Mouse (Mus musculus) neural tube, embryonic 12.5 days (tissue): ENCODE results near the gene Il11ra1. TPM values are rescaled to one million over a fixed set of nuclear protein-coding genes. Genes with fewer than 3 reads are reported as not detected.

Source experiments
- ATAC-seq: fragments of 200-750 bp; cut with Nextera tagmentation; 2 replicates; pipeline ENCODE4 v1.8.0; 2017; ENCODE audit warnings: low read depth, mild to moderate bottlenecking, moderate TSS enrichment, moderate library complexity; ENCODE audit not compliant: low FRiP score
- H3K27ac ChIP-seq: fragments of 300-500 bp; sonication (generic); 2 replicates; pipeline ENCODE4 v1.5.1; 2016
- H3K27me3 ChIP-seq: fragments of 300-500 bp; sonication (generic); replicated peaks from 2 replicates; pipeline ENCODE4 v1.6.1; 2016; ENCODE audit warnings: mild to moderate bottlenecking
- H3K36me3 ChIP-seq: fragments of 300-500 bp; sonication (generic); 2 replicates; pipeline ENCODE4 v1.6.1; 2016; ENCODE audit warnings: mild to moderate bottlenecking
- H3K4me1 ChIP-seq: fragments of 300-500 bp; sonication (generic); 2 replicates; pipeline ENCODE4 v1.6.1; 2016
- H3K4me2 ChIP-seq: fragments of 300-500 bp; sonication (generic); replicated peaks from 2 replicates; pipeline ENCODE4 v1.6.1; 2016; ENCODE audit warnings: mild to moderate bottlenecking
- H3K4me3 ChIP-seq: fragments of 300-500 bp; sonication (generic); 2 replicates; pipeline ENCODE4 v1.5.1; 2016
- H3K9ac ChIP-seq: fragments of 300-500 bp; sonication (generic); 2 replicates; pipeline ENCODE4 v1.6.1; 2016; ENCODE audit warnings: mild to moderate bottlenecking
- H3K9me3 ChIP-seq: fragments of 300-500 bp; sonication (generic); 2 replicates; pipeline ENCODE4 v1.6.1; 2016; ENCODE audit warnings: mild to moderate bottlenecking
- WGBS: fragments of 180-500 bp; shearing (Covaris S2); methylation state at CpG from one replicate; pipeline ENCODE4 v1.1.7; 2016; 5-methylcytosine and 5-hydroxymethylcytosine counted together
- polyA plus RNA-seq: library from polyadenylated mRNA; unstranded; fragments of >200 nt; fragmentation: Nextera tagmentation; extraction: Ambion mirVana; gene quantifications from 2 replicates; pipeline ENCODE4 v1.2.1, GENCODE M21; 2016

The Il11ra1 gene
- polyA plus RNA-seq, 1 experiment from 2014 or later: 73.3 TPM

DNA sequence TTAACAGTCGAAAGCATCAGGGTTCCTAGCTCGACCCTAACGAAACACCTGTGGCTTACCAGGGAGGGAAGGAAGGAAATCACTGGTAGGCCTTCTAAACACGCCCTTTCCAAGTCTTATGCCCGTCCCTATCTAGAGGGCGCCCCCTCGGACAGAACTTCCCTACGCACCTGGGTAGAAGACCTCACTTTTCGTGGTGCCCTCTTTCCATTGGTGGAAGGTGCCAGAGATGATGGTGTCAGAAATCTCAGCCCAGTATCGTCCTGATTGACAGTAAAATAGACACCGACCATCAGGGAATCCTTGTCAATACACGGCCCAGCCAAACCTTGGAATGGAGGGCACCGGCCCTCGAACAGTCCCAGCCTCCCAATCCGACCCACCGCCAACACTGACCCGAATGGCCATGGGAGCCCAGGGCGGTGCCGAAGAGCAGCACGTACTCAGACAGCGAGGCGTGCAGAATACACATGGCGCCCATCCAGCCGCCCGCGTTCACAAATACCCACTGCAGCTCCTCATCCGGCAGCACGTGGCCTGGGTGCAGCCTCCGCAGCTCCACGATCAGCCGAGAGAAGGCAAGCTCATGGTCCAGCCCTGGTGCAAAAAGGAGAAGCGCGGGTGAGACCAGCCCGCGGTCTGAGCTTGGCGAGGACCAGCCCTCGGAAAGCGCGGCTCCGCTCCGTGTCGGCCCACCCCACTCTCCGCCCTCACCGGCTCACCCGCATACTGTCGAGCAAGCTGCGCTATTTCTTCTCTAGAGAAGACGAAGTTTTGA, 40.8 kb downstream of the Il11ra1 start:
- Histone ChIP-seq H3K4me2 (peak overlapping the region; percentile 74), H3K4me3 (peak overlapping the region; percentile 73), H3K4me1 (peaks cover 17% of the 10 kb centered on the region), H3K36me3 (peaks cover 15% of the 10 kb centered on the region), H3K27ac (peak overlapping the region; percentile 7; the same call in 1 of the 2 replicates), H3K9ac (peak overlapping the region; percentile 68), H3K9me3 (peaks cover 4% of the 10 kb centered on the region; the same call in 1 of the 2 replicates), H3K27me3 (no peaks in the 10 kb centered on the region)
- ATAC-seq: peak; percentile 78
- WGBS: 1% methylated on average over 48 of the region's 48 CpGs

DNA sequence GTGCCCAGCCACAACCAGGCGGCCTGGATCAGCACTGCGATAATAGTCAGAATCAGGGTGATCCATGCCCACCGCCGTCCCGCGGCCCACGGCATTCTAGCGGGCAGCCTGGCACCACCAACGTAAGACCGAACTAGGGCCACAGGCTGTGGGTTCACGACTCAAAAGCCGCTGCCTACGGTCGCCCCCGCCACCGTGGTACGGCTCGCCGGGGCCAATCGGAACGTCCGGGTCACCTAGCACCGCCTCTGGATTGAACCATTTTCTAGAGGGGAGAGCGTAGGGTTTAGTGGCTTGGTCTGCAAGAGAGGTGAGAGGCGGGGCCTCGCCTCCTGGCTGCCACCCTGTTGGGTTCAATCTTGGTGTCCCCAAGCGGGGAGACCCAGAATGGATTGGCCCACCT, 41.4 kb downstream of the Il11ra1 start:
- Histone ChIP-seq H3K4me2 (peak overlapping the region; percentile 74), H3K4me3 (peak overlapping the region; percentile 73), H3K27me3 (no peaks in the 10 kb centered on the region)

DNA sequence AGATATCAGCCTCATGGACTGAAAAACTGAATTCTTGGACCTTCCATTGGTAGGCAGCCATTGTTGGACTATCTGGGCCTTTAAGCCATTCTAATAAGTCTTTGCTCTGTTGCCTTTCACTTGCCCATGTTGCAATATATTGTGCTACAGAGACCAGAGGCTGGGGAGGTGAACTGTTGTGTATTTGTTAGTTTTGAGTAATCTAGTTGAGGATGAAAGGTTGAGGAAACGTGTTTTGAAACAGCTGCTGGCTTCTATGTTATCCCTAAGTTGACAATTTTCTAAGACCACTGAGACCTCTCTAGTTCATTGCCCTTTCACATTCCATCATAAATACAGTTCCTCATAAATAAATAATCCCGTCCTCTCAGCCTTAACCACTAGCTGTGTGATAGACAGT, 44.3 kb downstream of the Il11ra1 start:
- H3K36me3 ChIP-seq: peaks cover 3% of the 10 kb centered on the region
- peaks cover 14% of the 10 kb centered on the region for H3K4me1 ChIP-seq
- H3K27ac ChIP-seq: no peak overlapping the region
- H3K27me3 ChIP-seq: no peaks in the 10 kb centered on the region
- H3K4me2 ChIP-seq: no peak overlapping the region
- 70% methylated on average over 2 of the region's 2 CpGs for WGBS
- peaks cover 17% of the 10 kb centered on the region for H3K9me3 ChIP-seq
- no peak overlapping the region for H3K9ac ChIP-seq
- no peak for ATAC-seq
- H3K4me3 ChIP-seq: no peak overlapping the region

More for the DNA sequence above, 41.4 kb downstream of the Il11ra1 start:
- H3K9me3 ChIP-seq: peaks cover 7% of the 10 kb centered on the region
- ATAC-seq: peak; percentile 95
- peak overlapping the region; percentile 7; the same call in 1 of the 2 replicates for H3K27ac ChIP-seq
- WGBS: under 1% methylated on average over 27 of the region's 27 CpGs
- H3K4me1 ChIP-seq: peaks cover 17% of the 10 kb centered on the region
- H3K36me3 ChIP-seq: peaks cover 15% of the 10 kb centered on the region
- peak overlapping the region; percentile 68 for H3K9ac ChIP-seq

DNA sequence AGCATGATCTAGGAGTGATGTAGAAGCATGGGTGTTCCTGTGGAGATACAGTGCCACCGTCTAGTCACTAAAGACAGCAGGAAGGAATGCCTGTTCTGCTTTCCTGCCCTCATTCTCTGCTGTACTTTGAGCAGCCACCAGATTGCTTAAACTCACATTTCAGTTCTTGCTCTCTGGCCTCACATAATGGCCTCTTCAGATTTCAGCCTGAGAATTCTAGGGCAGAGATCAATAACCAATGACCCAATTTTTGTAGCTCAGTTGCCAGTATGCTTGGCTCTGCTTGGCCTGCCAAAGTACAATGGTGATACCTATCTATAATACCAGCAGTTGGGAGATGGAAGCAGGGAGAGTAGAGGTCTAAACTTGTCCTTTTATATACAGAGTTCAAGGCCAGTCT, 45.2 kb downstream of the Il11ra1 start:
- Histone ChIP-seq H3K4me1 (peaks cover 5% of the 10 kb centered on the region), H3K4me2 (no peak overlapping the region), H3K9ac (no peak overlapping the region), H3K9me3 (peaks cover 17% of the 10 kb centered on the region), H3K4me3 (no peak overlapping the region), H3K27ac (no peak overlapping the region), H3K27me3 (no peaks in the 10 kb centered on the region), H3K36me3 (no peaks in the 10 kb centered on the region)
- no peak for ATAC-seq
- 70% methylated on average over 1 of the region's 1 CpGs for WGBS

DNA sequence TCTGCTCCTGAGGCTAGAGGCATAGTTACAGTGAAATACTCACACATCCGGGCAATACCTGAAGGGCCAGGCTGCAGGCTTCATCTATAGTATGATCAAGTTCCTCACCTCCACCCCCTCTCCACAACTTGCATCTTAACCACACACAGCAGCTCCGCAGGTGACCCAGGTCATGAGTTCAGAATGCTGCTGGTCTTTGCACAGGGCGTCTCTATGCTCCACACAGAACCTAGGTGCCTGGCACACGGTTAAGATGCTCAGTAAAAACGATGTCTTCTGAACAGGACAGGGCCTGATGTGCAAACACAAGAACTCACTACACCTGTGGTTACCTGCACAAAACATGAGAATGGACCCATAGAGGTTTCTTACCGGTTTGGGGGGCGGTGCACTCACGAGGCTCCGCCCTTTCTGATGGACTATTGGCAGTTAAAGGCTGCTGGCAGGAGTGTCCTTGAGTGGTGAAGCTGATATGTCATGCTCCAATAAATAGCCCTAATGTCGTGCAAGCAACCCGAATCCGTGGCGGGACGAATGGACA, 55.1 kb downstream of the Il11ra1 start, which contains the start of gene Galt:
Gene Galt, plus strand, starts transcription at position 432 of the 541 bp plus-strand sequence.
- no peaks in the 10 kb centered on the region for H3K36me3 ChIP-seq
- peaks cover 11% of the 10 kb centered on the region; the same call in 1 of the 2 replicates for H3K4me1 ChIP-seq
- H3K9me3 ChIP-seq: no peaks in the 10 kb centered on the region
- WGBS: 12% methylated on average over 14 of the region's 14 CpGs
- peak within 1 kb of the TSS; percentile 96 for H3K4me2 ChIP-seq
- H3K9ac ChIP-seq: peak within 1 kb of the TSS; percentile 74
- peak within 1 kb of the TSS; percentile 46; the same call in 1 of the 2 replicates for H3K27ac ChIP-seq
- peak; percentile 56 for ATAC-seq
- peak within 1 kb of the TSS; percentile 67 for H3K4me3 ChIP-seq
- no peaks in the 10 kb centered on the region; the same call in 1 of the 2 replicates for H3K27me3 ChIP-seq

DNA sequence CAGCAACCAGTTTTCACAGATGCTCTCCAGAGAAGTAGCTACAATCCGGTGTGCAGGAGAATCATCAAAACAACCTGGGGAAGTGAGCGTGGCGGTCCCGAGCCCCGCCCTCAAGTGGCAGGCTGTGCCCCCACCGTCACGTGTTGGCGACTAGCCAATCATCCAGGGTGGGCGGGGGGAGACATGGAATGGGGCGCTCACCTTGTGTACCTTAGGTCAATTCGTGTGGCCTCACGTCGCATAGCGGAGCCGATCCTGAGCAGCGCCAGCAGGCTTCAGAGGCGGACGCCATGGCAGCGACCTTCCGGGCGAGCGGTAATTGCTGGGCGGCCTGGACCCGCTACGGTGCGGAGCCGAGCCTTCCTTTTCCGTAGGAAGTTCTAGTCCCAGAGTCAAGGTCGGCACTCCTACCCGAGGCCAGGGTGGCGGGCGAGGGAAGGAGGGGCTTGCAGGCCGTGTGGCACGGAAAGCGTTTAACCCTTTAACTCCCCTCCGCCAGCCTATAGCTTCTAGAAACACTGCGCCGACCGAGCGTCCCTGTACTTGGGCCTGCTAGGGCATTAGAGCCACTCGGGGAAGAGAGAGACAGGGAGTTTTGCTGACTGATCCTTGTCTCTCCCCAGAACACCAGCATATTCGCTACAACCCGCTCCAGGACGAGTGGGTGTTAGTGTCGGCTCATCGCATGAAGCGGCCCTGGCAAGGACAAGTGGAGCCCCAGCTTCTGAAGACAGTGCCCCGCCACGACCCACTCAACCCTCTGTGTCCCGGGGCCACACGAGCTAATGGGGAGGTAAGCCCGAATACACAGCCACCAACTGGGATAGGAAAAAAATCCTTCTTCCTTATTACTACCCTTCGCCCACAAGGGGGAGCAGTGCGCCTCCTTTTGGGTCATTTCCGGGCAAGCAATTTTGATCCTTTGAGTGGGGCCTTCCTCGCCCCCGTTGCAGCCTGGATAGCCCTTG, 55.8 kb downstream of the Il11ra1 start, which contains the start of gene Sigmar1:
Gene Sigmar1, minus strand, starts transcription at position 820 of the 968 bp plus-strand sequence.
- Histone ChIP-seq H3K27me3 (no peaks in the 10 kb centered on the region; the same call in 1 of the 2 replicates), H3K4me1 (peaks cover 19% of the 10 kb centered on the region), H3K9me3 (no peaks in the 10 kb centered on the region), H3K27ac (peak within 1 kb of the TSS; percentile 46; the same call in 1 of the 2 replicates), H3K9ac (peak within 1 kb of the TSS; percentile 74), H3K4me3 (peak within 1 kb of the TSS; percentile 67), H3K36me3 (no peaks in the 10 kb centered on the region), H3K4me2 (peak within 1 kb of the TSS; percentile 96)
- ATAC-seq: peak; percentile 66
- under 1% methylated on average over 57 of the region's 57 CpGs for WGBS

DNA sequence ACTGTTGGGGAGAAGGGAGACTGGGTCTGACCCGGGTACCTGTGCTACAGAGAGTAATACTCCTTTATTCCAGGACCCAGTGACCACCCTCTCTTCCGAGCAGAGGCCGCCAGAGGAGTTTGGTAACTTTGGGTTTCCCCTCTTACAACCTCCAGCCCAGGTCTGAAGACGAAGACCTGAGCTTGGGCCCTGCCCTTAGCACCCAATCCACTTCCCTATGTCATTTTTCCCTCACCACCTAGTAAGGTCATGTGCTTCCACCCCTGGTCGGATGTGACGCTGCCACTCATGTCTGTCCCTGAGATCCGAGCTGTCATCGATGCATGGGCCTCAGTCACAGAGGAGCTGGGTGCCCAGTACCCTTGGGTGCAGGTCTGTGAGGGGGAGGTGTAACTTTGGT, 56.7 kb downstream of the Il11ra1 start:
- Histone ChIP-seq H3K36me3 (no peaks in the 10 kb centered on the region), H3K9me3 (no peaks in the 10 kb centered on the region), H3K9ac (peak overlapping the region; percentile 74; the same call in 1 of the 2 replicates), H3K27ac (no peak overlapping the region), H3K27me3 (no peaks in the 10 kb centered on the region; the same call in 1 of the 2 replicates), H3K4me3 (peak overlapping the region; percentile 67), H3K4me1 (peaks cover 24% of the 10 kb centered on the region), H3K4me2 (peak overlapping the region; percentile 96)
- 80% methylated on average over 8 of the region's 8 CpGs for WGBS
- ATAC-seq: no peak

DNA sequence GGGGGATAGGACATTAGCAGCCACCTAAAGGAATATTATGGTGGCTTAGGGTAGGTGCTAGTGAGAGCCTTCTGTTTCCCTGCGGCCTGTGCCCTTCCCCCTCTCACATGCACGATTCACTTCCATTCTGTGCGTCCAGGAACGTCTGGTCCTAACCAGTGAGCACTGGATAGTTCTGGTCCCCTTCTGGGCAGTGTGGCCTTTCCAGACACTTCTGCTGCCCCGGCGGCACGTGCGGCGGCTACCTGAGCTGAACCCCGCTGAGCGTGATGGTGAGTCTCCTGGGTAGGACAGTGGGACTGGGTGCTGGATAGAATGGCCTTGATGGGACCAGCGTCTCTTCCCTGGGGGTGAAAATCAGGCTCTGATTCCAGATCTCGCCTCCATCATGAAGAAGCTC, 57.5 kb downstream of the Il11ra1 start:
- Histone ChIP-seq H3K36me3 (no peaks in the 10 kb centered on the region), H3K4me3 (no peak overlapping the region), H3K27me3 (no peaks in the 10 kb centered on the region; the same call in 1 of the 2 replicates), H3K9me3 (no peaks in the 10 kb centered on the region), H3K27ac (no peak overlapping the region), H3K9ac (no peak overlapping the region), H3K4me2 (no peak overlapping the region), H3K4me1 (peaks cover 24% of the 10 kb centered on the region)
- 90% methylated on average over 13 of the region's 13 CpGs for WGBS
- no peak for ATAC-seq

DNA sequence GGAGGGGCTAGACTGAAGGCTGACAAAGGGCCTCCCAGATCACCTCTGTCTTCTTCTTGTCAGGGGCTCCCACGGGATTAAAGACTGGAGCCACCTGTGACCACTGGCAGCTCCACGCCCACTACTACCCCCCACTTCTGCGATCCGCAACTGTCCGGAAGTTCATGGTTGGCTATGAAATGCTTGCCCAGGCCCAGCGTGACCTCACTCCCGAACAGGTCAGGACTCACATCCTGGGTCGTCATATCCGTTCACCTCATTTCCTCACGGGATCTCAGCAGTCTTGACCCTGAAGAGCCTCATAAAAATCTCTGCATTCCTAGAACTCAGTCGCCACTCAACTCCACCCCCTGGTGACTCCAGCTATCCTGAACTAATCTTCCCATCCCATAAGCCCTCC, 58.2 kb downstream of the Il11ra1 start:
- H3K27me3 ChIP-seq: no peaks in the 10 kb centered on the region; the same call in 1 of the 2 replicates
- no peaks in the 10 kb centered on the region for H3K36me3 ChIP-seq
- H3K9me3 ChIP-seq: no peaks in the 10 kb centered on the region
- no peak overlapping the region for H3K27ac ChIP-seq
- 86% methylated on average over 11 of the region's 11 CpGs for WGBS
- no peak overlapping the region for H3K9ac ChIP-seq
- no peak overlapping the region for H3K4me3 ChIP-seq
- no peak overlapping the region for H3K4me2 ChIP-seq
- peaks cover 24% of the 10 kb centered on the region for H3K4me1 ChIP-seq
- no peak for ATAC-seq

DNA sequence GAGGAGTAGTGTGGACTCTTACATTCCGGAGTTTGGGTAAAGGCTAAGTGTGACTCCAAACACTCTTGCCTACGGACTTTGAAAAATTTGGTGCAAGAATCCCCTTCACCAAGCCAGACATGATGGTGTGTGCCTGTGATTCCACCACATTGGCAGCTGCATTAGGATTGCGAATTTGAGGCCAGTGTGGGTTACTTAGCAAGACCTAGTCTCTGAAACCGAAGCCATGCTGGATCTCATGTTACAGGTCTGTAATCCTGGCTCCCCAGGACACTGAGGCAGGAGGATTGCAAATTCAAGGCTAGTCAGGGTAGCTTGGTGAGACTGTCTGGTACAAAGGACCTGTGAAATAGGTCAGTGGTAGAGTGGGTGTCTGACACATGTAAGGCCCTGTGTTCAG, 58.9 kb downstream of the Il11ra1 start:
- H3K4me2 ChIP-seq: no peak overlapping the region
- H3K9me3 ChIP-seq: no peaks in the 10 kb centered on the region
- no peak overlapping the region for H3K27ac ChIP-seq
- no peak overlapping the region for H3K9ac ChIP-seq
- WGBS: 93% methylated on average over 4 of the region's 4 CpGs
- no peak overlapping the region for H3K4me3 ChIP-seq
- no peak for ATAC-seq
- peaks cover 24% of the 10 kb centered on the region for H3K4me1 ChIP-seq
- no peaks in the 10 kb centered on the region for H3K36me3 ChIP-seq
- H3K27me3 ChIP-seq: no peaks in the 10 kb centered on the region

DNA sequence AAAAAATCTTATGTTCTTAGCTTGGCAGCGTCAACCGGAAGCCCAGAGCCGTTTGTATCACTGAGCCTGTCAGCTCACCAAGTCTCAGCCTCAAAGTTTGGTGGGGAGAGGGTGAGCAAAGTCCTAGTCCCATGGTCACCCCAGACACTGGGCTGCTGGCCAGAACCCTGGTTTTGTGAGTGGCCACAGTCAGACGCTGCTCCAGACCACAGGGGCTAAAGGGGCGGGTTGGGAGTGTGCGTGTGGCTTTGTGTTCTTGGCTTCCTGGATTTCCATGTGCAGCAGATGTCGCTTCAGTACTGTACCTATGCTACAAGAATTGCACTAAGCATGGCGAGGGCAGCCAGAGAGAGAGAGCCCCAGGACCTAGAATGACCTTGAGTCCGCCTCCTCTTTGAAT, 59.4 kb downstream of the Il11ra1 start:
- no peak overlapping the region for H3K4me2 ChIP-seq
- no peaks in the 10 kb centered on the region for H3K27me3 ChIP-seq
- no peak overlapping the region for H3K4me3 ChIP-seq
- no peaks in the 10 kb centered on the region for H3K9me3 ChIP-seq
- no peaks in the 10 kb centered on the region for H3K36me3 ChIP-seq
- no peak overlapping the region for H3K27ac ChIP-seq
- no peak for ATAC-seq
- no peak overlapping the region for H3K9ac ChIP-seq
- peaks cover 24% of the 10 kb centered on the region for H3K4me1 ChIP-seq
- 92% methylated on average over 9 of the region's 9 CpGs for WGBS
